Mouse (Mus musculus) forebrain, embryonic 15.5 days (tissue): Measurements from ENCODE around the gene Gm49395. TPM values are rescaled to one million over a fixed set of nuclear protein-coding genes. Genes with fewer than 3 reads are reported as not detected.

Experiments used
- ATAC-seq: fragments of 200-750 bp; cut with Nextera tagmentation; replicated peaks from 2 replicates; pipeline ENCODE4 v1.8.0; 2017; ENCODE audit warnings: mild to moderate bottlenecking, moderate TSS enrichment, moderate library complexity
- H3K27ac ChIP-seq: fragments of 300-500 bp; sonication (generic); replicated peaks from 2 replicates; pipeline ENCODE4 v1.5.1; 2015; ENCODE audit warnings: mild to moderate bottlenecking, inconsistent platforms
- H3K27me3 ChIP-seq: fragments of 300-500 bp; sonication (generic); 2 replicates; pipeline ENCODE4 v1.6.1; 2015; ENCODE audit warnings: inconsistent platforms
- H3K36me3 ChIP-seq: fragments of 300-500 bp; sonication (generic); 2 replicates; pipeline ENCODE4 v1.6.1; 2015; ENCODE audit warnings: mild to moderate bottlenecking, inconsistent platforms
- H3K4me1 ChIP-seq: fragments of 300-500 bp; sonication (generic); 2 replicates; pipeline ENCODE4 v1.6.1; 2015; ENCODE audit warnings: inconsistent platforms
- H3K4me2 ChIP-seq: fragments of 300-500 bp; sonication (generic); replicated peaks from 2 replicates; pipeline ENCODE4 v1.6.1; 2015; ENCODE audit warnings: mild to moderate bottlenecking, inconsistent platforms
- H3K4me3 ChIP-seq: fragments of 300-500 bp; sonication (generic); 2 replicates; pipeline ENCODE4 v1.5.1; 2015; ENCODE audit warnings: mild to moderate bottlenecking, inconsistent platforms
- H3K9ac ChIP-seq: fragments of 300-500 bp; sonication (generic); replicated peaks from 2 replicates; pipeline ENCODE4 v1.6.1; 2015; ENCODE audit warnings: mild to moderate bottlenecking, inconsistent platforms
- H3K9me3 ChIP-seq: fragments of 300-500 bp; sonication (generic); 2 replicates; pipeline ENCODE4 v1.6.1; 2016; ENCODE audit warnings: inconsistent platforms
- WGBS: fragments of 180-500 bp; shearing (Covaris S2); methylation state at CpG from one replicate; pipeline ENCODE4 v1.1.7; 2015; ENCODE audit warnings: mixed read lengths; 5-methylcytosine and 5-hydroxymethylcytosine counted together
- polyA plus RNA-seq: library from polyadenylated mRNA; unstranded; fragments of >200 nt; fragmentation: Nextera tagmentation; extraction: Ambion mirVana; gene quantifications from 2 replicates; pipeline ENCODE4 v1.2.1, GENCODE M21; 2015

The Gm49395 gene
- polyA plus RNA-seq, 1 experiment from 2014 or later = 2.0 TPM

DNA sequence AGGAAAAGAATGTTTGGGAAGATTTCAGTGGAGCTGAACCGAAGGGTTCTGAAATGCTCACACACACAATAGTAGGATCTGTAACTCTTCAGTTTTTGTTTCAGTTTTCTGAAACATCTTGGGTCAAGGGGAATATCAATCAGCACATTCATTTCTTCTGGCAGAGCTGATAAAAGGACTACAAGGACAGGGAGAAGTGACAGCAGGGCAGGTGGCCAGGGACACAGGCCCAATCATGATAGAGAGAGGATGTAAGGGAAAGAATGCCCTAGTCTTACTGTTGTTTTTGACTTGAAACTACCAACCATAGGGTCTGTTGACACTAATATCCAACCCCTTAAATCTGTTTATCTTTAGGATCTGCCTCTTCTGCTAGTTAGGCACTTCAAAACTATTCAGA, 22.8 kb upstream of the Gm49395 start:
- no peak overlapping the region for H3K4me3 ChIP-seq
- no peak for ATAC-seq
- no peaks in the 10 kb centered on the region for H3K4me1 ChIP-seq
- 80% methylated on average over 1 of the region's 1 CpGs for WGBS
- H3K27me3 ChIP-seq = no peaks in the 10 kb centered on the region
- no peaks in the 10 kb centered on the region for H3K9me3 ChIP-seq
- no peak overlapping the region for H3K9ac ChIP-seq
- H3K4me2 ChIP-seq = no peak overlapping the region
- H3K36me3 ChIP-seq = no peaks in the 10 kb centered on the region
- no peak overlapping the region for H3K27ac ChIP-seq

DNA sequence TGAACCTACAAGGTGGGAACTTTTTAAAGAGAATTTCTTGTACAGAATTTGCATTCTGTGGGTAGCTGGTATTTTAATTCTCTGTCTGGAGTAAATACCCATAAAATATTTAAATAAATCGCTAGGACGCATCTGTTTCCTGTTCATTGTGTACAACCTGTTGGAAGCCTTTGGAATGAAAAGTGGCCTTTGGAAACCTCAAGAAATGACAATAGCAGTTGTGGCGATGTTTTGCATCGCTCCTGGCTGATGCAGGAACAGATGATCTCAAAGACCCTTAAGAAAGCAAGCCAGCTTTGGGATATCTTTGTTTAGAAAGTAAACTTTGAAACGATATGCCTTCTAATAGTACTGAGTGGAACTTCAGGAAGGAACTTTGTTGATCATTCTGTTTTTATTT, 17.0 kb upstream of the Gm49395 start:
- no peaks in the 10 kb centered on the region for H3K4me1 ChIP-seq
- H3K36me3 ChIP-seq = no peaks in the 10 kb centered on the region
- no peak overlapping the region for H3K4me3 ChIP-seq
- no peak overlapping the region for H3K9ac ChIP-seq
- H3K9me3 ChIP-seq = no peaks in the 10 kb centered on the region
- 67% methylated on average over 5 of the region's 5 CpGs for WGBS
- H3K27me3 ChIP-seq = no peaks in the 10 kb centered on the region
- H3K4me2 ChIP-seq = no peak overlapping the region
- ATAC-seq = no peak
- H3K27ac ChIP-seq = no peak overlapping the region

DNA sequence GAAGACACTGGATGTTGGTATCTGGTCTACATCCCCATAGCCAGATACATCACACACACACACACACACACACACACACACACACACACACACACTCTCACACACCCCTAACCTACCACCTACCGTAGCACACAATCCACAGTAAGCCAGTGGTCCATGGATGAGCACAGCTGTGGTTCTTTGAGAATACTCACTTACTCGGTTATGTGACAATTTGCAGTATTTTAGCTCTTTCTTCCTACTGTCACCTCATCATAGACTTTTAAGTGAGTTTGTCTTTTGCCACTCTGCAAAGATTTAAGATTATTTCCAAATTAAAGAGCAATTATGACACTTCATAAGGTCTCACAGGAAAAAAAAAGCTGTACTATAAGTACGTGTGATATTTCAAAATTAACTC, 16.5 kb upstream of the Gm49395 start:
- Histone ChIP-seq H3K4me3 (no peak overlapping the region), H3K36me3 (no peaks in the 10 kb centered on the region), H3K4me2 (no peak overlapping the region), H3K9me3 (no peaks in the 10 kb centered on the region), H3K4me1 (no peaks in the 10 kb centered on the region), H3K27me3 (no peaks in the 10 kb centered on the region), H3K9ac (no peak overlapping the region), H3K27ac (no peak overlapping the region)
- 85% methylated on average over 3 of the region's 3 CpGs for WGBS
- no peak for ATAC-seq

DNA sequence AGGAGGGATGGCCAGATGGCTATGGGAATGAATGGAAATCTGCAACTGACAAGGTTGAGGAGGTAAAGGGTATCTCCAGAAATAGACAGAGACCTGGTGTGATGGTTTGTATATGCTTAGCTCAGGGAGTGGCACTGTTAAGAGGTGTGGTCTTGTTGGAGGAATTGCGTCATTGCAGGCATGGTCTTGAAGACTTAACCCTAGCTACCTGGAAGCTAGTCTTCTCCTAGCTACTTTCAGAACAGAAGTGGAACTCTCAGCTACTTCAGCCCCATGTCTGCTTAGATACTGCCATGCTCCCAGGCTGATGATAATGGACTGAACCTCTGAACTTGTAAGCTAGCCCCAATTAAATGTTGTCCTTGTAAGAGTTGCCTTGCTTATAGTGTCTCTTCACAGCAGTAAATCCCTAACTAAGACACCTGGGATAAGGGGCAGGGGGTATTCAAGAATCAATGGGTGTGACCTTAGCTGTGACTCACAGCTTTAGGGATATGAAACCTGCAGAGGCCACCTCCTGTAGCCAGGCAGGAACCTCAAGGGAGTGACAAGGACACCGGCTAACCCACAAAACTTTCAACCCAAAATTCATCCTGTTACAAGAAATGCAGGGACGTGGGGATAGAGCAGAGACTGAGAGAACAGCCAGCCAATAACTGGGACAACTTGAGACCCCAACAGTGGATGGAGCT, 15.4 kb upstream of the Gm49395 start:
- Histone ChIP-seq H3K9me3 (no peaks in the 10 kb centered on the region), H3K4me2 (no peak overlapping the region), H3K27me3 (no peaks in the 10 kb centered on the region), H3K36me3 (no peaks in the 10 kb centered on the region), H3K4me1 (no peaks in the 10 kb centered on the region), H3K4me3 (no peak overlapping the region), H3K27ac (no peak overlapping the region), H3K9ac (no peak overlapping the region)
- 86% methylated on average over 3 of the region's 3 CpGs for WGBS
- no peak for ATAC-seq

DNA sequence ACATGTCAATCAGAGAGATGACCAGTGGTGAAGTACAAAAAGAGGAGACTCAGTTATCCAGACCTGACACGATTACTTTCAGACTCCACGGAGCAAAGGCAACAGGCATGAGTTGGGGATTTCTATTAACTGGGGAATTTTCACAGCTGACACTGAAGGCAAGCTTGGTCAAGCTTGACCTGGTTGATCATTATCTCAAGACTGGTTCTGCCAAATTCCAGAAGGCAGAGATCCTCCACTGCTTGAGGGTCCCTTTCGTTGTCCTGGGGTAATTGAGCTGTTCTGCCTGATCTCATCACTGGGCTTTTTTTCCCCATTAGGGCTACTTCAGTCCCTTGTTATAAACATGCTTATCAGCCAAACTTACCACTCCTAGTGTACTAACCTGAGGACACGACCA, 7.9 kb upstream of the Gm49395 start:
- ATAC-seq = no peak
- Histone ChIP-seq H3K36me3 (no peaks in the 10 kb centered on the region), H3K4me1 (no peaks in the 10 kb centered on the region), H3K4me3 (no peak overlapping the region), H3K27me3 (no peaks in the 10 kb centered on the region), H3K9me3 (no peaks in the 10 kb centered on the region), H3K4me2 (no peak overlapping the region), H3K9ac (no peak overlapping the region), H3K27ac (no peak overlapping the region)
- WGBS = 86% methylated on average over 4 of the region's 4 CpGs

DNA sequence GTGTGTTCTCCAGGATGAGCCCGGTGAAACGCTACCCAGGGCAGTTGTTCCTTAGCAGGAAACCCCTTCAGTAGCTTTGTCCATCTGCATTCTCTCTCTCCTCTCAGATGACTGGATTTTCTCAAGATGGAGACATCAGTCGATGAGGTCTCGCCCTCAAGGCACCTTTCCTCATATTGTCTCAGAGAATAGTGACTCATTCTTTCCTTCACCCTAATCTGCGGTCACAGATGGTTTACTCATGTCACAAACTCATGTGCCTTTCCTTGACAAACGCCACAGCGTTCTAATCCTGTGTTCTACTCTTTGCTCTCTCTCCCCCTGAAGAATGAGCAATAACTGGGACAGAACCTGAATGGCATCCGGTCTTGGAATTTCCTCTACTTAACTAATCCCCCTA, 5.7 kb upstream of the Gm49395 start:
- 94% methylated on average over 8 of the region's 8 CpGs for WGBS

DNA sequence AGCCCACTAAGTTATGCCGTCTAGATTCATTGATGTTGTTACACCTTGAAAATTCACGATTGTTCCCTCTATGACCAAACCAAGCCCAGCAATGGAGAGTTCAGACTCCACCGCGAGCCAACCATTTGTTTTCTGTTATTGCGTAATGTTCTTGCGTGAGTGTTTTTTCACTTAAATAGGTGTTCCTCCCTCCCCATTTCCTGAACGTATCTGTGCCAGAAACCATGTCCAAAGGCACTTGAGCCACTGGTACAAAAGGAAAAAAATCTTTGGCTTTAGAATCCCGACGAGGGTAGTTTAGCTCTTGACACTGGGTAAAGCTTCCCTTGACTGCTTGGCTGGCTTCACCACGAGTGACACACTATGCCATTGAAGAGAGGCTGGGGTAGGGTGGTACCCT, 4.5 kb upstream of the Gm49395 start:
- no peak for ATAC-seq
- WGBS = 84% methylated on average over 10 of the region's 10 CpGs
- Histone ChIP-seq H3K27me3 (no peaks in the 10 kb centered on the region), H3K36me3 (no peaks in the 10 kb centered on the region), H3K27ac (no peak overlapping the region), H3K4me3 (no peak overlapping the region), H3K4me1 (peaks cover 11% of the 10 kb centered on the region), H3K9ac (no peak overlapping the region), H3K4me2 (no peak overlapping the region), H3K9me3 (no peaks in the 10 kb centered on the region)

More for the DNA sequence above, 5.7 kb upstream of the Gm49395 start:
- no peak overlapping the region for H3K9ac ChIP-seq
- no peak overlapping the region for H3K27ac ChIP-seq
- H3K36me3 ChIP-seq = no peaks in the 10 kb centered on the region
- H3K9me3 ChIP-seq = no peaks in the 10 kb centered on the region
- ATAC-seq = no peak
- no peak overlapping the region for H3K4me3 ChIP-seq
- H3K27me3 ChIP-seq = no peaks in the 10 kb centered on the region
- H3K4me1 ChIP-seq = no peaks in the 10 kb centered on the region
- H3K4me2 ChIP-seq = no peak overlapping the region

DNA sequence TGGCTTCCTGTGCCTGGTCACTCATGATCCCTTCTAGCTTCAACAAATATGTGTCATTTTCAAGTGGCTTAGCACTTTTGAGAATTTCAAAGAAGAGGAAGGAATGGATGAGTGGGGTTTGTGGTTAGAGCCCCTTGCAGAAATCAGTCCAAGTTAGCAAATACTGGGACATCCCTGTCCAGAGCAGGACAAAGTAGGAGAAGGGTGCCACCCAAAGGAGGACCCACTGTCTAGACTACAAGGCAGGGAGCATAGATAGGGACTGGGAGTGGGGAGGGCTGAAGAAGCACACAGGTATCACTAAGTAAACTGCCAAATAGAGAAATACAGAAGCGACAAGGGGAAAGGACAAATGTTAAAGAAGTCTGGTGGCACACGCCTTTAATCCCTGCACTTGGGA, 1.0 kb upstream of the Gm49395 start:
- H3K9ac ChIP-seq = no peak overlapping the region
- H3K4me3 ChIP-seq = no peak overlapping the region
- no peaks in the 10 kb centered on the region for H3K36me3 ChIP-seq
- peaks cover 15% of the 10 kb centered on the region for H3K4me1 ChIP-seq
- H3K4me2 ChIP-seq = no peak overlapping the region
- H3K9me3 ChIP-seq = no peaks in the 10 kb centered on the region
- 96% methylated on average over 2 of the region's 2 CpGs for WGBS
- ATAC-seq = no peak
- H3K27me3 ChIP-seq = no peaks in the 10 kb centered on the region
- H3K27ac ChIP-seq = no peak overlapping the region

DNA sequence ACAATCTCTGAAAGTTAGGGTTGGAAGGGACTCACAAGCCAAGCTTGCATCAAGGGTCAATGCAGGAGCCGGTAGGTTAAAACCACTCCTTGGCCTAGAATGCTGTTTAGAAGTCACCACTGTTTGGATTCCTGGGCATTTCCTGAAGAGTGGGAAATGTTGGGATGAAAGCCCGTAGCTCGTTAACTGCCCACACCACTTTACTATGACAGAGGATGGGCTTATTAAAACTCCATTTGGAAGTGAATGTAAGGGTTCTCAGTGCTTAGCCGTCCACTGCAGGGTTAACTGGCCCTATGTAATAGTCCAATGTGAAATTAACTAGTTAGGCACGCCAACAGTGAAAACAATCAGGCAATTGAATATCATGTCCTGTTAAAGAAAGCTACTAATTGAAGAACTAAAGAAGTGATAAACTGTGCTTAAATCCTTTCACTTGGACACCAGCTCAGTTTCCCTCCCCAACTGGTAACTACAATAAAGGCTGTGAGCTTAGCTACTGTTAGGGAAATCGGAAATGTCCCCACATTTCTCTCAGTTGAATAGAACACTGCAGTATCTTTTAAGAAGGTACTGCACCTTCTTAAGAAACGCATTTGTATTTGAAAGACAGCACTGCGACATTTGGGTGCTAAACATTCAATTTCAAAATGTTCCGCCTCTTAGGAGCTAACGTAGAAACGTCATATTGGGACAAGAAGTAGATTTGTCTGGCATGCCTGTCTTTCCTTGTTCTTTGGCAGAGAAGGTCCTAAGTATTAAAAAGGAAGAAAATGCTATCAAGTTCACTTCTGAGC, 1.1 kb downstream of the Gm49395 start:
- H3K27ac ChIP-seq = no peak overlapping the region
- H3K4me3 ChIP-seq = peak overlapping the region; percentile 43
- no peak for ATAC-seq
- H3K4me2 ChIP-seq = peak overlapping the region; percentile 71
- no peaks in the 10 kb centered on the region for H3K9me3 ChIP-seq
- WGBS = 16% methylated on average over 11 of the region's 11 CpGs
- H3K4me1 ChIP-seq = peaks cover 15% of the 10 kb centered on the region
- H3K9ac ChIP-seq = no peak overlapping the region
- H3K36me3 ChIP-seq = no peaks in the 10 kb centered on the region
- no peaks in the 10 kb centered on the region for H3K27me3 ChIP-seq

DNA sequence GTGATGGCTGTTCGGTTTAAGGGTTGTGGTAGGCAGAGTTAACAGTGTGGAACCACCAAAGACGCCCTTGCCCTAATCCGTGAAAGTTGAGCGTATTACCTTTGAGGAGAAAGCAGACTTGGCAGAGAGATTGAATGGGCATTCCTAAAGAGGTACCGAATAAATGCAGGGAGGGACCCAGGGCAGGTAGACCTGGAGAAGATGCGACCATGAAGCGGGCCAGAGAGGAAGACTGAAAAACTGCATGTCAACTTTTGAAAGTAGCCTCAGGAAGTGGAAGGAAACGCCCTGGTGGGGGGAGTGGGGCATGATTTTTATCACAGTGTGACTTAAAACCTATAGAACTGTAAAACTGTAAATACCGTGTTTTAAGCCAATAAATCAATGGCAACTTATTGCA, 2.3 kb downstream of the Gm49395 start:
- H3K4me1 ChIP-seq = peaks cover 15% of the 10 kb centered on the region
- H3K36me3 ChIP-seq = no peaks in the 10 kb centered on the region
- no peak overlapping the region for H3K4me2 ChIP-seq
- no peaks in the 10 kb centered on the region for H3K27me3 ChIP-seq
- H3K9ac ChIP-seq = no peak overlapping the region
- no peak overlapping the region for H3K4me3 ChIP-seq
- no peak for ATAC-seq
- no peaks in the 10 kb centered on the region for H3K9me3 ChIP-seq
- no peak overlapping the region for H3K27ac ChIP-seq
- WGBS = 87% methylated on average over 9 of the region's 9 CpGs

DNA sequence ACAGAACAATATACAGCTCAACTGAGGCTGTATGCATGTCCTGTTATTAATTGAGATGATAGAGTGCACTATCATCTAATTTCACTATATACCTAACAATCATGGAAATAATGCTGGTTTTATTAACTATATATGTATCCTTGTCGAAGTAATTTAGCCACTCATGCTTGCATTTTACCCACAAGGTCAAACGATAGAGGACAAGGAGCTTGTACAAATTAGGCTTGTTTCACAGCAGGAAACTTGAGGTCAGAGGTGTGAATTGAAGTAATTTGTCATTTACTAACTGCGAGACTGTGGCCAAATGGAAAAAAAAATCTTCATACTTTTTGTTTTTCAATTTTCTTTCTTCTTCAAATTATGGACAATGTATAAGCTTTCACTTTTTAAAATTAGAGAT, 3.5 kb downstream of the Gm49395 start:
- no peaks in the 10 kb centered on the region for H3K36me3 ChIP-seq
- no peak overlapping the region for H3K4me2 ChIP-seq
- no peaks in the 10 kb centered on the region for H3K9me3 ChIP-seq
- H3K4me1 ChIP-seq = peaks cover 15% of the 10 kb centered on the region
- ATAC-seq = no peak
- WGBS = 93% methylated on average over 3 of the region's 3 CpGs
- no peak overlapping the region for H3K27ac ChIP-seq
- no peak overlapping the region for H3K4me3 ChIP-seq
- H3K27me3 ChIP-seq = no peaks in the 10 kb centered on the region
- no peak overlapping the region for H3K9ac ChIP-seq

DNA sequence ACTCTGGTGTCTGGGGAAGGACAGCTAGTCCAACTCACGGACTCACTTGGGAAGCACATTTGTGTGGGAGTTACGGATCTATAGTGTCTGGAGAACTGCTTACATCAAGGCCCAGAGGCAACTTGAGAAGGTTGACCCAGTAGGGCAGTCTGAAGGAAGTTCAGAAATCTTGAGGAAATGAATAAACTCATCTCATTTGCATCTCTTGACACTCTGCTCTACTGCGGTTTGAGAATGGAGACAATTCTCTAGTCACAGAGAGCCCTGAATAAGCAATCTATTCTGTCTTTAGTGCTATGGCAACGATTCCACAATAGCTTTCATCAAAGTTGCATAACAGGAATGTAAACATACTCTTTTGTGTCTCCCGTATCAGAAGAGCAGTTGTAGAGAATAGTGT, 4.8 kb downstream of the Gm49395 start:
- no peak overlapping the region for H3K27ac ChIP-seq
- WGBS = 49% methylated on average over 5 of the region's 5 CpGs
- ATAC-seq = no peak
- no peak overlapping the region for H3K9ac ChIP-seq
- no peaks in the 10 kb centered on the region for H3K9me3 ChIP-seq
- H3K4me2 ChIP-seq = no peak overlapping the region
- H3K27me3 ChIP-seq = no peaks in the 10 kb centered on the region
- peaks cover 12% of the 10 kb centered on the region for H3K4me1 ChIP-seq
- H3K4me3 ChIP-seq = no peak overlapping the region
- no peaks in the 10 kb centered on the region for H3K36me3 ChIP-seq

DNA sequence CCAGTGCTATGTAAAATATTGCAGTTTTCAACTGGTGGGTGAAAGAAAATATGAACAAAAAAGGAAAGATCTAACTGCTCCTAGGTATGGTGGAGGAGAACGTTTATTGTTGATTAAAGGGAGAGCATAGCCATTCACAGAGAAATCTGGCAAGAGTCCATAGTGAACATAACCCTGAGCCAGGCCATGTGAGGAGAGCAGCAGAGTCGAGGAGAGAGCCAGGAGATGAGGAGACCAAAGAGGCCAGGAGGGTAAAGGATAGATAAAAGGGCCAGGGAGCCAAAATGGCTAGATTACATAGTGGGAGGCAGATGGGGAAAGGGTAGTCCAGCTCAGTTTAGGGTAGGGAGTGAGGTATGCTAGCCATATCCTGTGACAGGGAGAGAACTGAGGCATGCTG, 5.5 kb downstream of the Gm49395 start:
- Histone ChIP-seq H3K4me2 (no peak overlapping the region), H3K27ac (no peak overlapping the region), H3K9me3 (no peaks in the 10 kb centered on the region), H3K36me3 (no peaks in the 10 kb centered on the region), H3K9ac (no peak overlapping the region), H3K4me1 (peaks cover 4% of the 10 kb centered on the region), H3K27me3 (no peaks in the 10 kb centered on the region), H3K4me3 (no peak overlapping the region)
- no peak for ATAC-seq
- WGBS = 43% methylated on average over 2 of the region's 2 CpGs
